Mouse (Mus musculus) limb, embryonic 12.5 days (tissue): ENCODE data around the gene Piwil4. TPM values are rescaled to one million over a fixed set of nuclear protein-coding genes. Genes with fewer than 3 reads are reported as not detected.
"Not testable (repeated sequence)": the region's sequence is repeated elsewhere in the genome, so short reads cannot be mapped to it uniquely, and the experiment has no call there.

ENCODE experiments used
- ATAC-seq: fragments of 200-750 bp; cut with Nextera tagmentation; 2 replicates; pipeline ENCODE4 v1.8.0; 2017; ENCODE audit warnings: low read depth, moderate TSS enrichment; ENCODE audit not compliant: insufficient number of reproducible peaks, insufficient read depth, low FRiP score, low TSS enrichment
- H3K27ac ChIP-seq: fragments of 300-500 bp; sonication (generic); 2 replicates; pipeline ENCODE4 v1.5.1; 2016; ENCODE audit warnings: mild to moderate bottlenecking, moderate library complexity
- H3K27me3 ChIP-seq: fragments of 300-500 bp; sonication (generic); 2 replicates; pipeline ENCODE4 v1.6.1; 2016; ENCODE audit warnings: mild to moderate bottlenecking, moderate library complexity
- H3K36me3 ChIP-seq: fragments of 300-500 bp; sonication (generic); 2 replicates; pipeline ENCODE4 v1.6.1; 2016; ENCODE audit warnings: mild to moderate bottlenecking, moderate library complexity
- H3K4me1 ChIP-seq: fragments of 300-500 bp; sonication (generic); replicated peaks from 2 replicates; pipeline ENCODE4 v1.6.1; 2016
- H3K4me2 ChIP-seq: fragments of 300-500 bp; sonication (generic); 2 replicates; pipeline ENCODE4 v1.6.1; 2016; ENCODE audit warnings: mild to moderate bottlenecking, moderate library complexity
- H3K4me3 ChIP-seq: fragments of 300-500 bp; sonication (generic); replicated peaks from 2 replicates; pipeline ENCODE4 v1.5.1; 2016; ENCODE audit warnings: mild to moderate bottlenecking
- H3K9ac ChIP-seq: fragments of 300-500 bp; sonication (generic); replicated peaks from 2 replicates; pipeline ENCODE4 v1.6.1; 2016; ENCODE audit warnings: mild to moderate bottlenecking, moderate library complexity
- H3K9me3 ChIP-seq: fragments of 300-500 bp; sonication (generic); 2 replicates; pipeline ENCODE4 v1.6.1; 2016; ENCODE audit warnings: mild to moderate bottlenecking, moderate library complexity
- WGBS: fragments of 180-500 bp; shearing (Covaris S2); methylation state at CpG from one replicate; pipeline ENCODE4 v1.1.7; 2016; 5-methylcytosine and 5-hydroxymethylcytosine counted together
- polyA plus RNA-seq: library from polyadenylated mRNA; unstranded; fragments of >200 nt; fragmentation: Nextera tagmentation; extraction: Ambion mirVana; gene quantifications from 2 replicates; pipeline ENCODE4 v1.2.1, GENCODE M21; 2016

The Piwil4 gene
- polyA plus RNA-seq, 1 experiment from 2014 or later, result not detected

DNA sequence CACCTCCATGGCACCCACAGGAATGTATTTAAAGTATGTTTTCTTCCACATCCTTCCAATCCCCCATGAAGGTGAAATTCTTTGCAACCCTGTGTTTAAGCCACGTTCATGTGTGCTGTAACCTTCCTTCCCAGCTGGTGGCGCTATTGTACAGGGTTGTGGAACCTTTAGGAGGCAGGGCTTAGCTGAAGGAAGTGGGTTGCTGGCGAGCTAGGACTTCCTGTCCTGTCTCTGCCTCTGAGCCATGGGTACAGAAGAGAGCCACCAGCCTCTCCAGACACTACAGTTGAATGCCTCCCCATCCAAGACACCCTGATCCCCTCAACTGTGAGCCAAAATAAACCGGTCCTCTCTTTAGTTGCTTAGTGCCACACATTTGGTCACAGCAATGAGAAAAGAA is 42.6 kb downstream of the Piwil4 start:
- ATAC-seq, result no peak
- no peak overlapping the region for H3K4me2 ChIP-seq
- H3K9ac ChIP-seq, result no peak overlapping the region
- H3K27me3 ChIP-seq, result no peaks in the 10 kb centered on the region
- no peak overlapping the region for H3K4me3 ChIP-seq
- H3K4me1 ChIP-seq, result no peaks in the 10 kb centered on the region
- no peaks in the 10 kb centered on the region for H3K36me3 ChIP-seq
- no peak overlapping the region for H3K27ac ChIP-seq
- 66% methylated on average over 4 of the region's 4 CpGs for WGBS
- H3K9me3 ChIP-seq, result no peaks in the 10 kb centered on the region

- H3K36me3 ChIP-seq, result no peaks in the 10 kb centered on the region
- H3K4me3 ChIP-seq, result no peak overlapping the region
- H3K27me3 ChIP-seq, result no peaks in the 10 kb centered on the region
- 78% methylated on average over 12 of the region's 12 CpGs for WGBS
- H3K9me3 ChIP-seq, result no peaks in the 10 kb centered on the region
- no peak for ATAC-seq
- no peak overlapping the region for H3K27ac ChIP-seq
- no peak overlapping the region for H3K4me2 ChIP-seq
- H3K9ac ChIP-seq, result no peak overlapping the region
- peaks cover 2% of the 10 kb centered on the region; the same call in 1 of the 2 replicates for H3K4me1 ChIP-seq
Observed at GRCm38 (mm10) chr9:14689376-14690108, 51.0 kb downstream of the Piwil4 start.

GRCm38 (mm10) chr9:14684363-14684762 is 56.2 kb downstream of the Piwil4 start:
- WGBS, result 32% methylated on average over 4 of the region's 4 CpGs
- no peak overlapping the region for H3K27ac ChIP-seq
- no peak overlapping the region for H3K4me3 ChIP-seq
- ATAC-seq, result no peak
- peaks cover 14% of the 10 kb centered on the region; the same call in 1 of the 2 replicates for H3K4me1 ChIP-seq
- no peaks in the 10 kb centered on the region for H3K36me3 ChIP-seq
- H3K4me2 ChIP-seq, result no peak overlapping the region
- H3K9ac ChIP-seq, result no peak overlapping the region
- H3K27me3 ChIP-seq, result no peaks in the 10 kb centered on the region
- no peaks in the 10 kb centered on the region for H3K9me3 ChIP-seq

DNA sequence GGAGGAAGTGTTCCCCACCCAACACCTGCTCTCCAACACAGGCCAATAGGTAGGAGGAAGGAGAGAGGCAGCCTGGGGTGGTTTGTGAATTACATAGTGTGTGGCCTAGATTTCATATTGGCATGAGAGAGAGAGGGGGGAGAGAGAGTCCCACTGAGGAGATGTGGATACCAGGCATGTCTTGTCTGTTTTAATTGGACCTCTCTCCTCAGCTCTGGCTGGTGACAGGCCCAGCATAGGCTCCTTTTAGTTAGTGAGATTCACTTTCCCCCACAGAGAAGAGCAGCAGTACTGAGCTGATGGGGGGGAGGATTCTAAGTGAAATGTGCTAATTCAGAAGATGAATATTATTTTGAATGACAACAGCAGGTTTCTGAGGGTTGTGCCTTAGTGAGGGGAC is 57.8 kb downstream of the Piwil4 start:
- peaks cover 14% of the 10 kb centered on the region; the same call in 1 of the 2 replicates for H3K4me1 ChIP-seq
- H3K27ac ChIP-seq, result no peak overlapping the region
- no peak overlapping the region for H3K4me3 ChIP-seq
- H3K9ac ChIP-seq, result no peak overlapping the region
- ATAC-seq, result no peak
- no peak overlapping the region for H3K4me2 ChIP-seq
- H3K36me3 ChIP-seq, result no peaks in the 10 kb centered on the region
- H3K9me3 ChIP-seq, result no peaks in the 10 kb centered on the region
- H3K27me3 ChIP-seq, result no peaks in the 10 kb centered on the region

DNA sequence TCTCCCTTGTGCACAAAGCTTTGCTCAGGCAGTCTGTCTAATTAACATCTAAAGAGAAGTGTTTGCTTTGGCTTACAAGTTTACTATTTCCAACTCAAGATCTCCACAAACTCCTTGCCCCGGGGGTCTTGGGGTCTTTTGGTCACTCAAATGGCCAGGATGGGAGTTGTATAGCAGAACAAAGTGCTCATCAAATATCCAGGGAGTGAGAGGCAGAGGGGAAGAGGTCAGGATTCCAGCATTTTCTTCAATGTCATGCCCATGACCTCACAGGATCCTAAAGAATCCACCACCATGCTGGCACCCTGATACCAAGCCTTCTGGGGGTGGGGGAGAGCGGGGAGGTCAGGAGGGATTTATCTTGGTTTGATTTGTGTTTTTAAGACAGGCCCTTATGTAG is 59.9 kb downstream of the Piwil4 start:
- WGBS, result 68% methylated on average over 2 of the region's 2 CpGs

DNA sequence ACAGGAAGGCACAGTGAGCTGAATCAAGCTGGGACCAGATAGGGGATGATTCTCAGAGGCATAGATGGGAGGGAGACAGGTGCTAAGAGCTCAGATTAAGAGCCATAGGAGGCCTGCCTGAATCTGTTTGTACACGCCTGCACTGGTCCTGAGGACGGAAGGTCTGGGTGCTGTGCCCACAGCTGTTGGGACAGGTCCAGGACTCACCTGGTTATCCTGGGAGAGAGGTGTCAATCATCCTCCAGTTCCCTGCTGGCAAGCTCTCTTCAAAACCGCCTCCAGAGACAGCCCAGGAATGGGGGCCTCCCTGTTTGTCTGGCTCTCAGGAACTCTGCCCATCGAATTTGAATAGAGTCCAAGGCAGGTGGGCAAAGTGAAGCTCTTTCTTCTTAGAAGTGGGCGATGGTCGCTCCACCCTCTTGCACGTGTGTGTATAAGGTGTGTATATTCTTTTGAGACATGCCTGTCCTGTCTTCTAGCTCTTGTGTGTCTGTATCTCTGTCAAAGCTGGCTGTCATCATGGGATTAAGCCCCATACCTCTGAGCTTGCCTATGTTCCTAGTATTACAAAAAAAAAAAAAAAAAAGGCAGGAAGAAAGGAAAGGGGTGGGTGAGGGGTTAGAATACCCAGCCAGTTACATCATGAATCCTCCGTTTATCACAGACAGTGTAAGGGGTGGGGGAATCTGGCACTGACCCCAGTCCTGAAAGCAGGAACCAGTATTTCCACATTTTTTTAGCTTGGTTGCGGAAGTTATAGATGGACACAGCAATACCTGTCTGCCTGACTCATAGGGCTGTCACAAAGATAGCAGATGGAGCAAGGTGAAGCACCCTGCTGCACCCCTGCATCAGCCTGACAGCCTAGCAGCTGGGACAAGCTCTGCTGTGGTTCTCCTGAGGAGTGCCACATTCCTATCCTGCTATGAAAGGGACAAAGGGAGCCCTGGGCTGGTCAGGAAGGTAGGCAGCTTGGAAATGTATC is 64.5 kb downstream of the Piwil4 start:
- no peaks in the 10 kb centered on the region for H3K27me3 ChIP-seq
- peaks cover 9% of the 10 kb centered on the region for H3K4me1 ChIP-seq
- no peak overlapping the region for H3K4me3 ChIP-seq
- H3K4me2 ChIP-seq, result no peak overlapping the region
- peak; percentile 64; the same call in 1 of the 2 replicates for ATAC-seq
- H3K9me3 ChIP-seq, result no peaks in the 10 kb centered on the region
- H3K27ac ChIP-seq, result no peak overlapping the region; the same call in 1 of the 2 replicates
- 68% methylated on average over 9 of the region's 9 CpGs for WGBS
- H3K36me3 ChIP-seq, result no peaks in the 10 kb centered on the region
- no peak overlapping the region for H3K9ac ChIP-seq

More for the DNA sequence above, 59.9 kb downstream of the Piwil4 start:
- no peak for ATAC-seq
- H3K9me3 ChIP-seq, result no peaks in the 10 kb centered on the region
- H3K4me1 ChIP-seq, result peaks cover 14% of the 10 kb centered on the region; the same call in 1 of the 2 replicates
- H3K4me2 ChIP-seq, result no peak overlapping the region
- no peaks in the 10 kb centered on the region for H3K27me3 ChIP-seq
- H3K27ac ChIP-seq, result no peak overlapping the region
- H3K4me3 ChIP-seq, result no peak overlapping the region
- no peaks in the 10 kb centered on the region for H3K36me3 ChIP-seq
- H3K9ac ChIP-seq, result no peak overlapping the region

DNA sequence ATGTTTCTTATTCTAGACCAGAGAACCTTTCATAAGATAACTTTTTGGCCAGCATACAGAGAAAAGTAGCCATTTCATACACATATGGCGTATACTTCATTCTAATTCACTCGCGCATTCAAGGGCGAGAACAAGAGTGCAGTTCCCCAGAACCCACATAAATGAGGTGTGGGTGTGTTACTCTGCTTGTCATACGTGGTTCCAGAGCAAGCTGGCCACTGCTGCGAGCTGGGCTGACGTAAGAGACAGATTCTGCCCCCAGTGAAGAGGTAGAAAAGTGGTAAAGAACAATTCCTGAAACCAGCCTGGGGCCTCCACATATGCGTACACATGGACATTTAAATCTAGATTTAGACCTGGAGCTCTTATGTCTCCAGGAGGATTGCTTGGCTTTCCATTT is 66.0 kb downstream of the Piwil4 start:
- Histone ChIP-seq H3K4me1 (peaks cover 9% of the 10 kb centered on the region), H3K4me2 (no peak overlapping the region), H3K27ac (no peak overlapping the region), H3K9ac (no peak overlapping the region), H3K9me3 (no peaks in the 10 kb centered on the region), H3K36me3 (no peaks in the 10 kb centered on the region), H3K4me3 (no peak overlapping the region), H3K27me3 (no peaks in the 10 kb centered on the region)
- 86% methylated on average over 8 of the region's 8 CpGs for WGBS
- no peak for ATAC-seq

GRCm38 (mm10) chr9:14673109-14673508 is 67.4 kb downstream of the Piwil4 start:
- H3K4me1 ChIP-seq, result peaks cover 9% of the 10 kb centered on the region
- WGBS, result 20% methylated on average over 4 of the region's 4 CpGs
- no peaks in the 10 kb centered on the region for H3K9me3 ChIP-seq
- no peak overlapping the region for H3K9ac ChIP-seq
- H3K27ac ChIP-seq, result peak overlapping the region; percentile 68
- H3K27me3 ChIP-seq, result no peaks in the 10 kb centered on the region
- no peak overlapping the region for H3K4me2 ChIP-seq
- ATAC-seq, result 0 out of 2 replicates have a peak, but pooled peaks have one; percentile 44
- H3K4me3 ChIP-seq, result no peak overlapping the region
- H3K36me3 ChIP-seq, result no peaks in the 10 kb centered on the region

DNA sequence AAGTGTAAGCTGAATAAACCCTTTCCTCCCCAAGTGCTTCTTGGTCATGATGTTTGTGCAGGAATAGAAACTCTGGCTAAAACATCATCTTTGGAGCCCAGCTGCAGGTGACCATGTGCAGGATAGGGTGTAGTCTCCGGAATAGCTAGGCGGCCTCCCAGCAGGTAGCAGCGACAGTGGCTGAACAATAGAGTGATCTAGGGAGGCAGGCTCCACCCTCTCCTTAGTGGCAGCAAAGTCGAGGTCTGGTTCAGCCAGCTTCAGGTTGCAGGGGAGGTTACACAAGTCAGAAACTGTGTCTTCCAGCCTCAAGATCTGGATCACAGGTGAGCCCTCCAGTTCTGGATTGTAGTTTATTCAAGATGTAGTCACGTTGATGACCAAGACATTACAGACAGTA is 68.6 kb downstream of the Piwil4 start:
- not testable (repeated sequence) for ATAC-seq, H3K36me3 ChIP-seq, H3K4me1 ChIP-seq, H3K4me3 ChIP-seq, H3K4me2 ChIP-seq, H3K27me3 ChIP-seq, H3K9ac ChIP-seq, H3K27ac ChIP-seq, H3K9me3 ChIP-seq
- WGBS, result 64% methylated on average over 5 of the region's 5 CpGs

DNA sequence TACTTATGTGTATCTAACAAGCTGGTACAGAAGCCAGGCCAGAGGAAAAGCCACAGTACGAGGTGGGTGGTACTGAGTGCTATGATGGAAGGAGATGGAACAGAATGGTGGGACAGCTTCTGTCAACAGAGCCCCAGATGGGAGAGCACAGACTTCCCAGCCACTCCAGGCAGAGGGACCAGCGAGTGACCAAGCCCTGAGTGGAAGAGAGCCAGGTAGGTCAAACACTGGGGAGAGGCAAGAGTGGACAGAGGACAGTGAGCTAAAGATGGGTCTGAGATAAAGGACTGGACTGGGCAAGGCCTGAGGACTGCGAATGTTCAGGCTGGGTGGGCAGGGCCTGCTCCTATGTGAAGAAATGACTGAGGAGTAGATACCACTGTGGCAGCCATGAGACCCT is 72.2 kb downstream of the Piwil4 start:
- no peak overlapping the region for H3K4me3 ChIP-seq
- no peak overlapping the region for H3K9ac ChIP-seq
- no peak overlapping the region for H3K27ac ChIP-seq
- H3K4me2 ChIP-seq, result no peak overlapping the region
- H3K36me3 ChIP-seq, result no peaks in the 10 kb centered on the region
- no peaks in the 10 kb centered on the region for H3K27me3 ChIP-seq
- no peaks in the 10 kb centered on the region for H3K9me3 ChIP-seq
- no peak for ATAC-seq
- WGBS, result 85% methylated on average over 3 of the region's 3 CpGs
- peaks cover under 1% of the 10 kb centered on the region for H3K4me1 ChIP-seq

- H3K4me1 ChIP-seq, result no peaks in the 10 kb centered on the region
- H3K27me3 ChIP-seq, result no peaks in the 10 kb centered on the region
- no peak overlapping the region for H3K4me3 ChIP-seq
- H3K9me3 ChIP-seq, result no peaks in the 10 kb centered on the region
- H3K36me3 ChIP-seq, result no peaks in the 10 kb centered on the region
- no peak for ATAC-seq
- WGBS, result 88% methylated on average over 3 of the region's 3 CpGs
- H3K9ac ChIP-seq, result no peak overlapping the region
- H3K27ac ChIP-seq, result no peak overlapping the region
- no peak overlapping the region for H3K4me2 ChIP-seq
Observed at GRCm38 (mm10) chr9:14666071-14666470, 74.5 kb downstream of the Piwil4 start.
